Mouse (Mus musculus) hindbrain, postnatal 0 days (tissue): ENCODE data around the gene Vps33b. TPM values are rescaled to one million over a fixed set of nuclear protein-coding genes. Genes with fewer than 3 reads are reported as not detected.

Experiments used
- ATAC-seq: fragments of 200-750 bp; cut with Nextera tagmentation; 2 replicates; pipeline ENCODE4 v1.8.0; 2017; ENCODE audit warnings: mild to moderate bottlenecking, moderate TSS enrichment, moderate library complexity
- DNase-seq: peaks from one replicate; pipeline ENCODE4 v3.0.0-alpha.2; 2015; ENCODE audit warnings: low spot score
- H3K27ac ChIP-seq: fragments of 300-500 bp; sonication (generic); 2 replicates; pipeline ENCODE4 v1.5.1; 2014; ENCODE audit warnings: mild to moderate bottlenecking
- H3K27me3 ChIP-seq: fragments of 300-500 bp; sonication (generic); 2 replicates; pipeline ENCODE4 v1.6.1; 2014; ENCODE audit warnings: low read length, mixed read lengths; ENCODE audit not compliant: insufficient read depth
- H3K36me3 ChIP-seq: fragments of 300-500 bp; sonication (generic); 2 replicates; pipeline ENCODE4 v1.6.1; 2014; ENCODE audit warnings: low read length, mixed read lengths; ENCODE audit not compliant: insufficient read depth
- H3K4me1 ChIP-seq: fragments of 300-500 bp; sonication (generic); 2 replicates; pipeline ENCODE4 v1.6.1; 2014; ENCODE audit warnings: antibody characterized with exemption, low read length, mixed read lengths; ENCODE audit not compliant: insufficient read depth
- H3K4me2 ChIP-seq: fragments of 300-500 bp; sonication (generic); 2 replicates; pipeline ENCODE4 v1.6.1; 2014; ENCODE audit warnings: low read depth, mild to moderate bottlenecking, low read length, moderate library complexity, mixed read lengths
- H3K4me3 ChIP-seq: fragments of 300-500 bp; sonication (generic); 2 replicates; pipeline ENCODE4 v1.5.1; 2014; ENCODE audit warnings: low read length
- H3K9ac ChIP-seq: fragments of 300-500 bp; sonication (generic); replicated peaks from 2 replicates; pipeline ENCODE4 v1.6.1; 2014; ENCODE audit warnings: mild to moderate bottlenecking, low read length, moderate library complexity, mixed read lengths
- H3K9me3 ChIP-seq: fragments of 300-500 bp; sonication (generic); 2 replicates; pipeline ENCODE4 v1.6.1; 2016; ENCODE audit warnings: low read length, mixed read lengths
- CTCF ChIP-seq: IDR thresholded peaks from 2 replicates; pipeline ENCODE4 v1.5.1; 2016; ENCODE audit warnings: antibody characterized with exemption, control low read depth, low read depth
- WGBS: fragments of 180-500 bp; shearing (Covaris S2); extraction: QIAGEN DNeasy Blood & Tissue Kit; methylation state at CpG from one replicate; pipeline ENCODE4 v1.1.7; 2014; 5-methylcytosine and 5-hydroxymethylcytosine counted together
- polyA plus RNA-seq: library from polyadenylated mRNA; unstranded; fragments of >200 nt; fragmentation: Nextera tagmentation; extraction: Ambion mirVana; gene quantifications from 2 replicates; pipeline ENCODE4 v1.2.1, GENCODE M21; 2015
- total RNA-seq: library from RNA; depleted of rRNA; stranded (reverse); fragments of >200 nt; gene quantifications from 2 replicates; pipeline ENCODE4 v1.2.3, GENCODE M21; 2014; rRNA removed

The Vps33b gene
- total and polyA plus RNA-seq, 2 experiments from 2014 or later = 15.4 to 24.3 TPM

DNA sequence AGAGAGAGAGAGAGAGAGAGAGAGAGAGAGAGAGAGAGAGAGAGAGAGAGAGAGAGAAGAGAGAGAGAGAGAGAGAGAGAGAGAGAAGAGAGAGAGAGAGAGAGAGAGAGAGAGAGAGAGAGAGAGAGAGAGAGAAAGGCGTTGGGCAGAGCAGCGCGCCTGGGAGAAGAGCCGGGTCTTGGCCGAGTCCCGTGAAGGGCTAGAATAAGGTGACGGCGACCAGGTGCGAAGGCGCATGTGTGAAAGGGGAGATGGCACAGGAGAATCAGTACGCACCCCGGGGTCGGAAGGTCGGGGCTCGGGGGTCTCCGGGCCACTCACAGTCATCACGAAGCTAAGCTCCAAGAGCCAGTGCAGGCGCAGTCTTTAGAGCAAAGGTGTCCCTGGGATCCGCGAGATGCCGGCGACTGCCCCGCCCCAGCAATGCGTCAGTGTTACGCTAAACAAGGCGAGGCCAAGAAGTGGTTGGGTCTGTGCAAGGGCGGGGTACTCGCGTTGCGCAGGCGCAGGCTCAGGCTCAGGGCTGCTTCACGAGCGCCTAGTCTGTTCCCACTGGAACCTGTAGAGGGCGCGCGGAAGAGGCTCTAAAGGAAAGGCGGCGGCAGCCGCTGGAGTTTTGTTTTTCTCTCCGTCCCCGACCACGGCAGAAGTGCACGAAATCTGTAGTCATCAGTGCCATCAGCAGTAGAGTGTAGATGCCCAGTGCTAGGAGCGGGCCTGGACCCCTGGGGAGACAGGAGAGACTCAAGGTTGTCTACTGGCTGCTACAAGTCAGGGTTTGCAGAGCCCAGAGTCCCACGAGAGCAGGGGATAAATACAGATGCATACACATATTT, 70.6 kb downstream of the Vps33b start:
- peak; percentile 98 for DNase-seq
- TF ChIP-seq CTCF = peak; percentile 88
- peak; percentile 97 for ATAC-seq
- H3K36me3 ChIP-seq = peaks cover 19% of the 10 kb centered on the region; the same call in 1 of the 2 replicates
- no peaks in the 10 kb centered on the region for H3K9me3 ChIP-seq
- peak overlapping the region; percentile 81 for H3K4me2 ChIP-seq
- peak overlapping the region; percentile 50 for H3K4me3 ChIP-seq
- H3K9ac ChIP-seq = peak overlapping the region; percentile 70
- under 1% methylated on average over 45 of the region's 45 CpGs for WGBS
- peak overlapping the region; percentile 87 for H3K27ac ChIP-seq
- peaks cover 6% of the 10 kb centered on the region; the same call in 1 of the 2 replicates for H3K4me1 ChIP-seq
- no peaks in the 10 kb centered on the region for H3K27me3 ChIP-seq

DNA sequence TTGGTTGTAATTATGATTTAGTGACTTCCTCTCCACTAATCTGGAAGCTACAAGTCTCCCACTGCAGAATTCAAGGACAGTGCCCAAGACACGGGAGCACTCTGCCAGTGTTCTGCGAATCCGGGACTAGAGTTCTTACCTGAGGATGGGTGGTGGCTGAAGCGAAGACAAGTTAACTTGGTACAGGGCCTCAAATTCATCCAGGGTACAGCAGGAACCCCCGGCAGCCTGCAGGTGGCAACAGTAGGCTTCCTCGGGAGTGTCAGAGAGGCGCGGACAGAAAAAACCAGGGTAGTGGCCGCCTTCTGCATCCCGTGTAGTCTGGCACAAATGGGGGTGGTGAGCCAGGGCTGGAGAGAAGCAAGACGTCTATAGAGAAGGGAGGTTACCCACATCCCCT, 71.3 kb downstream of the Vps33b start, which contains the start of gene Unc45a:
Unc45a (minus strand) TSS at position 213 of the 400 bp plus-strand sequence.
- H3K4me2 ChIP-seq = peak within 1 kb of the TSS; percentile 81
- peak within 1 kb of the TSS; percentile 70 for H3K9ac ChIP-seq
- H3K36me3 ChIP-seq = peaks cover 11% of the 10 kb centered on the region; the same call in 1 of the 2 replicates
- H3K27me3 ChIP-seq = no peaks in the 10 kb centered on the region
- peak within 1 kb of the TSS; percentile 87 for H3K27ac ChIP-seq
- H3K4me3 ChIP-seq = peak within 1 kb of the TSS; percentile 50
- DNase-seq (peak; percentile 82), ATAC-seq (peak; percentile 28)
- peak; percentile 78 for TF ChIP-seq CTCF
- WGBS = 2% methylated on average over 11 of the region's 11 CpGs
- H3K4me1 ChIP-seq = peaks cover 6% of the 10 kb centered on the region; the same call in 1 of the 2 replicates
- H3K9me3 ChIP-seq = no peaks in the 10 kb centered on the region

Other genes starting within 250 kb of the Vps33b start
- gene Zfp710, start 244.8 kb upstream of the Vps33b start, total RNA-seq = 25.8 and 29.7 TPM in 2 replicates
- gene Zfp710, start 244.8 kb upstream of the Vps33b start, polyA plus RNA-seq = 8.4 and 10.3 TPM in 2 replicates
- 126 and 161 TPM in 2 replicates for gene Idh2, start 154.3 kb upstream of the Vps33b start, total RNA-seq
- 152 and 158 TPM in 2 replicates for gene Idh2, start 154.3 kb upstream of the Vps33b start, polyA plus RNA-seq
- gene Sema4b, start 82.8 kb upstream of the Vps33b start, total RNA-seq = 47.5 and 49.5 TPM in 2 replicates
- gene Sema4b, start 82.8 kb upstream of the Vps33b start, polyA plus RNA-seq = 26.6 and 28.1 TPM in 2 replicates
- gene Cib1, start 36.8 kb upstream of the Vps33b start, total RNA-seq = 33.5 and 34.1 TPM in 2 replicates
- gene Cib1, start 36.8 kb upstream of the Vps33b start, polyA plus RNA-seq = 49.9 and 55.6 TPM in 2 replicates
- gene Gdpgp1, start 36.8 kb upstream of the Vps33b start, total RNA-seq = 5.5 and 6.8 TPM in 2 replicates
- 2.3 and 2.8 TPM in 2 replicates for gene Gdpgp1, start 36.8 kb upstream of the Vps33b start, polyA plus RNA-seq
- 0.61 and 0.73 TPM in 2 replicates for gene Ttll13, start 23.3 kb upstream of the Vps33b start, total RNA-seq
- 1.8 and 2.7 TPM in 2 replicates for gene Ttll13, start 23.3 kb upstream of the Vps33b start, polyA plus RNA-seq
- 47.6 and 48.6 TPM in 2 replicates for gene Ngrn, start 8.4 kb upstream of the Vps33b start, total RNA-seq
- 69.8 and 71.9 TPM in 2 replicates for gene Ngrn, start 8.4 kb upstream of the Vps33b start, polyA plus RNA-seq
- 24.6 and 30.7 TPM in 2 replicates for gene Prc1, start 24.8 kb downstream of the Vps33b start, total RNA-seq
- gene Prc1, start 24.8 kb downstream of the Vps33b start, polyA plus RNA-seq = 32.9 and 38.8 TPM in 2 replicates
- gene Rccd1, start 54.8 kb downstream of the Vps33b start, total RNA-seq = 24.7 and 40.5 TPM in 2 replicates
- gene Rccd1, start 54.8 kb downstream of the Vps33b start, polyA plus RNA-seq = 8.6 and 10.7 TPM in 2 replicates
- 49.0 and 57.8 TPM in 2 replicates for gene Unc45a, start 71.4 kb downstream of the Vps33b start, total RNA-seq
- 46.6 and 47.8 TPM in 2 replicates for gene Unc45a, start 71.4 kb downstream of the Vps33b start, polyA plus RNA-seq
- 30.1 and 32.2 TPM in 2 replicates for gene Hddc3, start 73.5 kb downstream of the Vps33b start, total RNA-seq
- 13.9 and 15.5 TPM in 2 replicates for gene Hddc3, start 73.5 kb downstream of the Vps33b start, polyA plus RNA-seq
- gene Man2a2, start 101.7 kb downstream of the Vps33b start, total RNA-seq = 55.5 and 61.3 TPM in 2 replicates
- 14.2 and 15.7 TPM in 2 replicates for gene Man2a2, start 101.7 kb downstream of the Vps33b start, polyA plus RNA-seq
- 10.3 and 16.1 TPM in 2 replicates for gene Fes, start 118.3 kb downstream of the Vps33b start, total RNA-seq
- 4.9 and 5.6 TPM in 2 replicates for gene Fes, start 118.3 kb downstream of the Vps33b start, polyA plus RNA-seq
- gene Furin, start 135.8 kb downstream of the Vps33b start, total RNA-seq = 25.4 and 25.9 TPM in 2 replicates
- 6.6 and 6.8 TPM in 2 replicates for gene Furin, start 135.8 kb downstream of the Vps33b start, polyA plus RNA-seq